8 mouse cellular contexts compared by ENCODE assay signal in genomic region chr2:122467351-122468013, GRCm38 (mm10). TPM values are rescaled to one million over a fixed set of nuclear protein-coding genes. Genes with fewer than 3 reads are reported as not detected.
DNase-seq lines count a peak whose midpoint lies in the region; ATAC-seq and TF ChIP-seq lines count a peak whose summit lies in the region.

No protein-coding gene starts in this region.

- peaks cover 9% of the 10 kb centered on the region for H3K4me1 ChIP-seq in hindbrain, embryonic 10.5 days (replicated peaks)
- peaks cover 6% of the 10 kb centered on the region for H3K4me1 ChIP-seq in lung, embryonic 15.5 days
- H3K4me1 ChIP-seq in olfactory bulb, adult 2 months (ENCODE audit: control insufficient read depth, insufficient read depth, low read length) = peaks cover 11% of the 10 kb centered on the region

- H3K27ac ChIP-seq in hindbrain, embryonic 10.5 days = peak overlapping the region; percentile 81
- H3K27ac ChIP-seq in lung, embryonic 15.5 days = no peak overlapping the region
- no peak overlapping the region for H3K27ac ChIP-seq in olfactory bulb, adult 2 months (ENCODE audit: insufficient read depth, low read depth, low read length)

- peaks cover 8% of the 10 kb centered on the region for H3K27me3 ChIP-seq in hindbrain, embryonic 10.5 days (ENCODE audit: insufficient read depth, poor library complexity, severe bottlenecking)
- H3K27me3 ChIP-seq in lung, embryonic 15.5 days = no peaks in the 10 kb centered on the region

- peak; percentile 96 for DNase-seq in Muller cell, postnatal 12 days (ENCODE audit: inconsistent ontology term)
- DNase-seq in cerebellum, adult 9-11 months = peak; percentile 96
- peak; percentile 66 to 87 for DNase-seq in frontal cortex, adult 2 months (ENCODE audit: extremely low spot score in 1 of 2, low spot score in 1 of 2)
- DNase-seq in hindbrain, embryonic 10.5 days (ENCODE audit: low spot score) = peak; percentile 95
- peak; percentile 61 for DNase-seq in layer of hippocampus, adult 9-10 months (ENCODE audit: low spot score)
- peak; percentile 86 to 90 for DNase-seq in thymus, adult 18-20 months

- H3K9ac ChIP-seq in lung, embryonic 15.5 days = peak overlapping the region; percentile 28

- peak; percentile 85 for TF ChIP-seq CTCF in olfactory bulb, adult 2 months (IDR thresholded peaks at IDR 0.05; ENCODE audit: insufficient read depth, low read depth, low read length)

- WGBS in hindbrain, embryonic 10.5 days = under 1% methylated on average over 46 of the region's 46 CpGs
- WGBS in lung, embryonic 15.5 days = under 1% methylated on average over 46 of the region's 46 CpGs
- under 1% methylated on average over 46 of the region's 46 CpGs for WGBS in olfactory bulb, adult 2 months

- H3K36me3 ChIP-seq in hindbrain, embryonic 10.5 days = no peaks in the 10 kb centered on the region
- H3K36me3 ChIP-seq in lung, embryonic 15.5 days = no peaks in the 10 kb centered on the region

- peak overlapping the region; percentile 96 for H3K4me2 ChIP-seq in lung, embryonic 15.5 days

- TF ChIP-seq POLR2A in olfactory bulb, adult 2 months (IDR thresholded peaks at IDR 0.05; ENCODE audit: insufficient read depth, low read depth, low read length) = 0 out of 2 replicates have a peak, but pooled peaks have one; percentile 21

- peak; percentile 100 for ATAC-seq in lung, embryonic 15.5 days (ENCODE audit: borderline replicate concordance, extremely low read depth, low FRiP score, low TSS enrichment)

- H3K4me3 ChIP-seq in hindbrain, embryonic 10.5 days = peak overlapping the region; percentile 60
- H3K4me3 ChIP-seq in lung, embryonic 15.5 days = peak overlapping the region; percentile 50
- peak overlapping the region; percentile 60 for H3K4me3 ChIP-seq in olfactory bulb, adult 2 months (ENCODE audit: insufficient read depth, low read depth, low read length)

- no peaks in the 10 kb centered on the region for H3K9me3 ChIP-seq in hindbrain, embryonic 10.5 days
- no peaks in the 10 kb centered on the region for H3K9me3 ChIP-seq in lung, embryonic 15.5 days

RNA-seq across cellular contexts. Expression of gene Gm14085, which starts 17.3 kb away (rescaled TPM):
- not detected in 2 replicates for polyA plus RNA-seq in frontal cortex, adult 2 months (2012; rRNA removed)
- polyA plus RNA-seq in hindbrain, embryonic 10.5 days (2016; fragmentation: Nextera tagmentation; extraction: Ambion mirVana) = not detected in 2 replicates
- not detected in 2 replicates for polyA plus RNA-seq in lung, embryonic 15.5 days (2015; fragmentation: Nextera tagmentation; extraction: Ambion mirVana)
- polyA plus RNA-seq in olfactory bulb, adult 2 months (2012; ENCODE audit: insufficient read depth, insufficient read length, low replicate concordance, missing spikeins) = not detected in 2 replicates

RNA-seq across cellular contexts. Expression of gene Slc28a2, which starts 41.2 kb away (rescaled TPM):
- 0.16 and 0.27 TPM in 2 replicates for polyA plus RNA-seq in frontal cortex, adult 2 months (2012; rRNA removed)
- not detected in 2 replicates for polyA plus RNA-seq in hindbrain, embryonic 10.5 days (2016; fragmentation: Nextera tagmentation; extraction: Ambion mirVana)
- polyA plus RNA-seq in lung, embryonic 15.5 days (2015; fragmentation: Nextera tagmentation; extraction: Ambion mirVana) = 0.16 and 0.31 TPM in 2 replicates
- not detected in 2 replicates for polyA plus RNA-seq in olfactory bulb, adult 2 months (2012; ENCODE audit: insufficient read depth, insufficient read length, low replicate concordance, missing spikeins)
